Mouse (Mus musculus): Measurements from ENCODE around the gene Mprip.

Mprip gene

GRCm38 (mm10) chr11:59805656-59806055, 144.6 kb downstream of the Mprip start:
- DNase-seq: peak; percentile 52 to 54

DNA sequence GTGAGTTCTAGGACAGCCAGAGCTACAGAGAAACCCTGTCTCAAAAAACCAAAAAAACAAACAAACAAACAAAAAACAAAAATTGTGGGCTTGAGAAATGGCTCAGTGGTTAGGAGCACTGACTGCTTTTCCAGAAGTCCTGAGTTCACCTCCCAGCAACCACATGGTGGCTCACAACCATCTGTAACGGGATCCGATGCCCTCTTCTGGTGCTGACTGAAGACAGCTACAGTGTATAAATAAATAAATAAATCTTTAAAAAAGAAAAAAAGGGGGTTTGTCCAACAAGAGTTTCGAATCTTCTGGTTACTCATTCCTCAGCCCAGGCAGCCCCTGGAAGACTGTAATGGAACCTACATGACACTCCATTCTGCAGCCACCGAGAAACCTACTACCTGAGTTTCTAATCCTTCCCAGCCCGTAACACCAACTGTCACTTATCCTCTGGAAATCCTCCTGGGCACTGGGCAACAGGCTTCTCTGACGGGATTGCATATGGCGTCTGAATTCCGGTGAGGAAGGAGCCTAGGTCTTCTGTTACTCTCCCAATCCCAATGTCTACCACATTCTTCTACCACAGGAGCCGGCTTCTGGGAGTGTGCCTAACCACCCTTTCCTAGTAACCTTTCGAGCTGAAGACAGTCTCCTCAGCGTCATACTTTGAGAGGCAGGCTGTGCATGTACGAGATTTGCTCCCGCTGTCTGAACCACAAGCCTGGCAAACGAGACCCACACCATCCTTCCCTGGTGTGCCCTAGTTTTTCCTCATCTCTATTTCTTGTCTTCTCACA, 147.3 kb downstream of the Mprip start:
- peak; percentile 40 to 47 for DNase-seq

- no peak for DNase-seq
Observed at GRCm38 (mm10) chr11:59809071-59809669, 148.1 kb downstream of the Mprip start.

DNA sequence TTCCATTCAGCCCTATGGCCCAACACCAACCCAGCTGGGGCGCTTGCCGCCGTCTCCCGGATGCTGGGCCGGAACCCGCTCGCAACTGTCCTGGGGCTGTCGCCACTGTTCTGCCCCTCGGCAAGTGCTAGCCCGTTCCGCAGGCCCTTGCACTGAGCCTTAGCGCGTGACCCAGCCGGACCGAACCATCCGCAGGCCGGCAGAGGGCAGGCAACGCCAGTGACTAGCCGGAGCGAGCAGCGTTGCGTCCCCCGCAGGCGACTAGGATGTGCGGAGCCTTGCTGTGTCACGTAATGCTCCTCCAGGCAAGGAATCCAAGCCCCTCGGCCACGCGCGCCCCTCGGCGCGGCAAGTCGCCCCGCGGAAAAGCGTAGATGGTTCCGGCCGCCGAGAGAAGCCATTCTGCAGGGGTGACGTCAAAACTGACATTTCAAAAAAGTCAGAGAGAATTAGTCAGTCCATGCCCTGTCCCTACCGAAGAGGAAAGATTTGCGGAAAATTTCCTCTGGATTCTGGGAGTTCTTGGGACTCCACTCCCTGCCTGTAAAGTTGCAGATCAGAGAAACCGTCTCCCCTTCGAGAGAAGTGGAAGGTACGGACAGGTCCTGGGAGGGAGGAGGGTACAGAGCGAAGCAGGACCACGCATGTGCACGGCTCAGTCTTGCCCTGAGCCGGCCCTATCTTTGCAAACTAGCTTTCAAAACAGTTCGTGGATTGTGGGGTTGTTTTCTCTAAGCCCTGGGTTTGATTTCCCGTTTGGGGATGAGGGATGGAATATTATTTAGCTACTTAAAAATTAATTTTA, 148.8 kb downstream of the Mprip start, which contains the start of gene Flcn:
Gene Flcn (minus strand): TSS at position 347 of the 805 bp plus-strand sequence.
- DNase-seq: peak; percentile 92 to 94

DNA sequence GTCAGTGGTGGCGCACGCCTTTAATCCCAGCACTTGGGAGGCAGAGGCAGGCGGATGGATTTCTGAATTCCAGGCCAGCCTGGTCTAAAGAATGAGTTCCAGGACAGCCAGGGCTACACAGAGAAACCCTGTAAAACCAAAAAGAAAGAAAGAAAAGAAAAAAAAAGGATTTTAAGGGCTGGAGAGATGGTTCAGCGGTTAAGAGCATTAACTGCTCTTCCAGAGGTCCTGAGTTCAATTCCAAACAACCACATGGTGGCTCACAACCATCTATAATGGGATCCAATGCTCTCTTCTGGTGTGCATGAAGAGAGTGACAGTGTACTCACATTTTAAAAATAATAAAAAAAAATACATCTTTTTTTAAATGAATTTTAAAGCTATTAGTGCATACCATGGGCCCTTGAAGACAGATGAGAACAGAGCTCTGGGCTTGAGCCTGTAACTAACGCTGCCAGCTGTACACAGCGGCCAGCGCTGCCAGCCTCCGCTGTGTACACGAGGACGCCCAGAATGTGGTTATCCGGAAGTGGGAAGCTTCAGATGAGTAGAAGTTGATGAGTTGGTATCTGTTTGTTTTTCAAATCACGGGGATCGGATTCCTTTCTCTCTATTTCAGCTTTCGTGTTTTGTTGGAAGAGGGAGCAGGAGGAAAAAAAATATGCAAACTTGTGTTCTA, 149.5 kb downstream of the Mprip start:
- DNase-seq: no peak

GRCm38 (mm10) chr11:59811211-59811610, 150.1 kb downstream of the Mprip start:
- DNase-seq: no peak

- DNase-seq: no peak
Observed at GRCm38 (mm10) chr11:59813276-59813675, 152.2 kb downstream of the Mprip start.

- no peak for DNase-seq
Observed at GRCm38 (mm10) chr11:59814311-59814710, 153.2 kb downstream of the Mprip start.

- no peak for DNase-seq
Observed at GRCm38 (mm10) chr11:59814936-59815335, 153.8 kb downstream of the Mprip start.

DNA sequence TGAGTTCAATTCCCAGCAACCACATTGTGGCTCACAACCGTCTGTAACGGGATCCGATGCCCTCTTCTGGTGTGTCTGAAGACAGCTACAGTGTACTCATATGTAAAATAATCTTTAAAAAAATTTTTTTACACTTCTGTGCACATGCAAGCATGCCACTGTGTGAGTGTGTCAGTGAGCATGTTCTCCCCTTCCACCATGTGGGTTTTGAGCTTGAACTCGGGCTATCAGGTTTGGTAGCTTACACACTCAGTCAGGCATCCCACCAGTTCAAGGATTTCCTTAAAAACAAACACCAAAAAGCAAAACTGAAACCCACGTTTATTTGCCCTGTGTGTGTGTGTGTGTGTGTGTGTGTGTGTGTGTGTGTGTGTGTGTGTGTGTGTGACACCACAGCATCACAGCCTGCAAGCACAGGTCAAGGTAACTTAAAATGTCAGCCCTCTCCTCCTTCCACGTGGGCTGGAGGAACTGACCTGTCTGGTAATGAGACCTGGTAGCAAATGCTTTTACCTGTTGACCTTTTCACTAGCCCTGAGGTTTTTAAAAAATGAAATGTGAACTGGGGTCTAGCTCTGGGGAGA, 154.5 kb downstream of the Mprip start:
- DNase-seq: no peak

DNA sequence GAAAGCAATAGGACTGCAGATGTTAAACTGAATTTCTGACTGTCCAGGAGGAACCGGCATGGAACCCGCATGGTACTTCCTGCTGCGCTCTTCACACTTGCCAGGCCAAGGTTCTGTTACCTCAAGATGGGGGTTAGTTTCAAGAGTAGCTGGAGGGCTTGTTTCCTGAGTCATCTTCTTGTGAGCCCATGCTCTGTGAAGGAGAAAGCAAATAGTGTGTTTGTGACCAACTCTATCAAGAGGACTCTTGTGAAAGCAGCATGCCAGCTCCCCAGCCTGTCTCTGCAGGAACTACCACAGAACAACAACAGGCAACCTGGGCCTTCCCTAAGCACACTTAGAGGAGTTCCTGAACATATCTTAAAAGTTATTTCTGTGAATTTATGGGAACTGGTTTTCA, 156.8 kb downstream of the Mprip start:
- no peak for DNase-seq

DNA sequence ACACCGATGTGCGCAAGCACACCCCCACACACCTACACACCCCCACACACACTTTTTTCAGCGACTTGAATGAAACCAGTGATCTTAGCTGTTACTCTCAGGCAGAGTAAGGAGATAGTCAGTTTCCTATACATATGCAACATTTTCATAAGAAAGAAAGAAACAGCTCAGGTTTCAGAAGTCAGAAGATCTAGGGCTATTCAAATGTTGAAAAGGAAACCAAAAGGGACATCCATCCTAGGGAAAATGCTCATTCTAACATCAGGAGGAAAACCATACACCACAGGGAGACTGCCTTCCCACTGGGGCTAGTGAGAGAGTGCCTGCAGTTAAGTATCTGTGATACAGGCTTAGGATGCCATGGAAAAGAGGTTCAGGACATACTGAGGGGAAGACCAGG, 160.5 kb downstream of the Mprip start:
- no peak for DNase-seq

Measured in cerebellum, postnatal 25 days (tissue).